Mouse (Mus musculus) forebrain, embryonic 12.5 days (tissue): Measurements from ENCODE around the gene Stx11. TPM values are rescaled to one million over a fixed set of nuclear protein-coding genes. Genes with fewer than 3 reads are reported as not detected.

Source experiments
- ATAC-seq: fragments of 200-750 bp; cut with Nextera tagmentation; 2 replicates; pipeline ENCODE4 v1.8.0; 2017; ENCODE audit warnings: moderate TSS enrichment; ENCODE audit not compliant: low FRiP score
- H3K27ac ChIP-seq: fragments of 300-500 bp; sonication (generic); 2 replicates; pipeline ENCODE4 v1.5.1; 2016; ENCODE audit warnings: mild to moderate bottlenecking
- H3K27me3 ChIP-seq: fragments of 300-500 bp; sonication (generic); 2 replicates; pipeline ENCODE4 v1.6.1; 2016; ENCODE audit warnings: mild to moderate bottlenecking
- H3K36me3 ChIP-seq: fragments of 300-500 bp; sonication (generic); replicated peaks from 2 replicates; pipeline ENCODE4 v1.6.1; 2016; ENCODE audit warnings: mild to moderate bottlenecking
- H3K4me1 ChIP-seq: fragments of 300-500 bp; sonication (generic); 2 replicates; pipeline ENCODE4 v1.6.1; 2016
- H3K4me2 ChIP-seq: fragments of 300-500 bp; sonication (generic); 2 replicates; pipeline ENCODE4 v1.6.1; 2016; ENCODE audit warnings: mild to moderate bottlenecking, moderate library complexity
- H3K4me3 ChIP-seq: fragments of 300-500 bp; sonication (generic); replicated peaks from 2 replicates; pipeline ENCODE4 v1.5.1; 2016; ENCODE audit warnings: mild to moderate bottlenecking
- H3K9ac ChIP-seq: fragments of 300-500 bp; sonication (generic); 2 replicates; pipeline ENCODE4 v1.6.1; 2016; ENCODE audit warnings: mild to moderate bottlenecking
- H3K9me3 ChIP-seq: fragments of 300-500 bp; sonication (generic); 2 replicates; pipeline ENCODE4 v1.6.1; 2016
- WGBS: fragments of 180-500 bp; shearing (Covaris S2); methylation state at CpG from one replicate; pipeline ENCODE4 v1.1.7; 2016; 5-methylcytosine and 5-hydroxymethylcytosine counted together
- polyA plus RNA-seq: library from polyadenylated mRNA; unstranded; fragments of >200 nt; fragmentation: Nextera tagmentation; extraction: Ambion mirVana; gene quantifications from 2 replicates; pipeline ENCODE4 v1.2.1, GENCODE M21; 2016

Stx11 gene
- polyA plus RNA-seq, 1 experiment from 2014 or later = 2.0 TPM

GRCm38 (mm10) chr10:12922574-12923353, 41.3 kb downstream of the Stx11 start:
- peaks cover 8% of the 10 kb centered on the region for H3K4me1 ChIP-seq
- WGBS = under 1% methylated on average over 55 of the region's 55 CpGs
- peak overlapping the region; percentile 66 for H3K9ac ChIP-seq
- peak overlapping the region; percentile 60 for H3K4me2 ChIP-seq
- H3K36me3 ChIP-seq = no peaks in the 10 kb centered on the region
- H3K27ac ChIP-seq = peak overlapping the region; percentile 93
- H3K4me3 ChIP-seq = peak overlapping the region; percentile 67
- no peaks in the 10 kb centered on the region for H3K9me3 ChIP-seq
- no peaks in the 10 kb centered on the region for H3K27me3 ChIP-seq
- peak; percentile 97 for ATAC-seq

- Histone ChIP-seq H3K9me3 (no peaks in the 10 kb centered on the region), H3K9ac (no peak overlapping the region), H3K4me1 (peaks cover 8% of the 10 kb centered on the region), H3K27me3 (no peaks in the 10 kb centered on the region), H3K27ac (no peak overlapping the region), H3K36me3 (no peaks in the 10 kb centered on the region), H3K4me3 (peak overlapping the region; percentile 67), H3K4me2 (peak overlapping the region; percentile 60)
- WGBS = under 1% methylated on average over 13 of the region's 13 CpGs
- ATAC-seq = peak; percentile 50
Measured at GRCm38 (mm10) chr10:12922077-12922573, 42.0 kb downstream of the Stx11 start.

GRCm38 (mm10) chr10:12921551-12922040, 42.5 kb downstream of the Stx11 start:
- WGBS = 46% methylated on average over 11 of the region's 11 CpGs

GRCm38 (mm10) chr10:12919287-12919686, 44.8 kb downstream of the Stx11 start:
- H3K27ac ChIP-seq = no peak overlapping the region
- peaks cover 8% of the 10 kb centered on the region for H3K4me1 ChIP-seq
- 41% methylated on average over 5 of the region's 5 CpGs for WGBS
- no peak overlapping the region for H3K4me2 ChIP-seq
- no peak overlapping the region for H3K4me3 ChIP-seq
- no peak for ATAC-seq
- H3K9me3 ChIP-seq = no peaks in the 10 kb centered on the region
- H3K36me3 ChIP-seq = no peaks in the 10 kb centered on the region
- H3K9ac ChIP-seq = no peak overlapping the region
- H3K27me3 ChIP-seq = no peaks in the 10 kb centered on the region

More at GRCm38 (mm10) chr10:12921551-12922040, 42.5 kb downstream of the Stx11 start:
- no peak overlapping the region for H3K27ac ChIP-seq
- peak overlapping the region; percentile 67 for H3K4me3 ChIP-seq
- no peak for ATAC-seq
- H3K4me1 ChIP-seq = peaks cover 8% of the 10 kb centered on the region
- no peak overlapping the region for H3K4me2 ChIP-seq
- H3K9ac ChIP-seq = no peak overlapping the region
- H3K36me3 ChIP-seq = no peaks in the 10 kb centered on the region
- no peaks in the 10 kb centered on the region for H3K9me3 ChIP-seq
- H3K27me3 ChIP-seq = no peaks in the 10 kb centered on the region

GRCm38 (mm10) chr10:12917626-12918025, 46.5 kb downstream of the Stx11 start:
- Histone ChIP-seq H3K36me3 (no peaks in the 10 kb centered on the region), H3K4me2 (no peak overlapping the region), H3K27me3 (no peaks in the 10 kb centered on the region), H3K9ac (no peak overlapping the region), H3K9me3 (no peaks in the 10 kb centered on the region), H3K4me3 (no peak overlapping the region), H3K27ac (no peak overlapping the region), H3K4me1 (no peaks in the 10 kb centered on the region)
- ATAC-seq = no peak
- WGBS = 16% methylated on average over 1 of the region's 1 CpGs

GRCm38 (mm10) chr10:12916376-12916775, 47.7 kb downstream of the Stx11 start:
- Histone ChIP-seq H3K27ac (no peak overlapping the region), H3K36me3 (no peaks in the 10 kb centered on the region), H3K9me3 (no peaks in the 10 kb centered on the region), H3K4me2 (no peak overlapping the region), H3K4me1 (no peaks in the 10 kb centered on the region), H3K9ac (no peak overlapping the region), H3K4me3 (no peak overlapping the region), H3K27me3 (no peaks in the 10 kb centered on the region)
- WGBS = 94% methylated on average over 6 of the region's 6 CpGs
- no peak for ATAC-seq

- WGBS = 78% methylated on average over 7 of the region's 7 CpGs
Measured at GRCm38 (mm10) chr10:12915826-12916225, 48.3 kb downstream of the Stx11 start.

GRCm38 (mm10) chr10:12914203-12914602, 49.9 kb downstream of the Stx11 start:
- no peak overlapping the region for H3K27ac ChIP-seq
- no peaks in the 10 kb centered on the region for H3K27me3 ChIP-seq
- no peak overlapping the region for H3K9ac ChIP-seq
- WGBS = 97% methylated on average over 1 of the region's 1 CpGs
- H3K36me3 ChIP-seq = no peaks in the 10 kb centered on the region
- no peaks in the 10 kb centered on the region for H3K9me3 ChIP-seq
- ATAC-seq = no peak
- no peak overlapping the region for H3K4me2 ChIP-seq
- no peak overlapping the region for H3K4me3 ChIP-seq
- H3K4me1 ChIP-seq = no peaks in the 10 kb centered on the region

More at GRCm38 (mm10) chr10:12915826-12916225, 48.3 kb downstream of the Stx11 start:
- no peak overlapping the region for H3K4me3 ChIP-seq
- H3K36me3 ChIP-seq = no peaks in the 10 kb centered on the region
- no peak overlapping the region for H3K9ac ChIP-seq
- no peak overlapping the region for H3K4me2 ChIP-seq
- no peaks in the 10 kb centered on the region for H3K9me3 ChIP-seq
- ATAC-seq = no peak
- no peak overlapping the region for H3K27ac ChIP-seq
- H3K27me3 ChIP-seq = no peaks in the 10 kb centered on the region
- H3K4me1 ChIP-seq = no peaks in the 10 kb centered on the region

GRCm38 (mm10) chr10:12911981-12912530, 52.0 kb downstream of the Stx11 start:
- Histone ChIP-seq H3K27ac (no peak overlapping the region), H3K4me1 (no peaks in the 10 kb centered on the region), H3K9me3 (no peaks in the 10 kb centered on the region), H3K4me2 (no peak overlapping the region), H3K4me3 (no peak overlapping the region), H3K36me3 (no peaks in the 10 kb centered on the region), H3K9ac (no peak overlapping the region), H3K27me3 (no peaks in the 10 kb centered on the region)
- ATAC-seq = no peak
- 67% methylated on average over 11 of the region's 11 CpGs for WGBS

- Histone ChIP-seq H3K9me3 (no peaks in the 10 kb centered on the region), H3K4me2 (no peak overlapping the region), H3K27me3 (no peaks in the 10 kb centered on the region), H3K4me1 (no peaks in the 10 kb centered on the region), H3K4me3 (no peak overlapping the region), H3K27ac (no peak overlapping the region), H3K9ac (no peak overlapping the region), H3K36me3 (no peaks in the 10 kb centered on the region)
- 89% methylated on average over 13 of the region's 13 CpGs for WGBS
- no peak for ATAC-seq
Measured at GRCm38 (mm10) chr10:12911451-12911850, 52.6 kb downstream of the Stx11 start.

GRCm38 (mm10) chr10:12909891-12910290, 54.2 kb downstream of the Stx11 start:
- no peak for ATAC-seq
- H3K27ac ChIP-seq = no peak overlapping the region
- no peaks in the 10 kb centered on the region for H3K9me3 ChIP-seq
- no peaks in the 10 kb centered on the region for H3K36me3 ChIP-seq
- no peak overlapping the region for H3K9ac ChIP-seq
- H3K4me2 ChIP-seq = no peak overlapping the region
- no peak overlapping the region for H3K4me3 ChIP-seq
- no peaks in the 10 kb centered on the region for H3K4me1 ChIP-seq
- H3K27me3 ChIP-seq = no peaks in the 10 kb centered on the region
- WGBS = 89% methylated on average over 2 of the region's 2 CpGs

- Histone ChIP-seq H3K4me2 (no peak overlapping the region), H3K4me1 (no peaks in the 10 kb centered on the region), H3K9me3 (no peaks in the 10 kb centered on the region), H3K27ac (no peak overlapping the region), H3K27me3 (no peaks in the 10 kb centered on the region), H3K36me3 (no peaks in the 10 kb centered on the region), H3K4me3 (no peak overlapping the region), H3K9ac (no peak overlapping the region)
- 40% methylated on average over 1 of the region's 1 CpGs for WGBS
- no peak for ATAC-seq
Measured at GRCm38 (mm10) chr10:12909179-12909578, 54.9 kb downstream of the Stx11 start.
